Mouse (Mus musculus) gastrocnemius, postnatal 10 days (tissue): ENCODE measurements at regions not wholly inside any gene's neighbourhood (a gene's known extent, or its start where the extent isn't known, plus 50 kb on each side); places are given as distances from the start of the nearest gene placed in this dataset.
A peak's percentile ranks its signal among the peaks of the same experiment; 100 is the strongest.
"Not testable (repeated sequence)": the region's sequence is repeated elsewhere in the genome, so short reads cannot be mapped to it uniquely, and the experiment has no call there.

Source experiments
- DNase-seq: peaks from one replicate; pipeline ENCODE4 v3.0.0; 2021; ENCODE audit warnings: mixed read lengths

GRCm38 (mm10) chr7:139323026-139323425 lies 65.9 kb upstream of the Inpp5a start:
- DNase-seq: no peak

- no peak for DNase-seq
Observed at GRCm38 (mm10) chr7:139327030-139327429, 61.9 kb upstream of the Inpp5a start.

- peak; percentile 34 for DNase-seq
Observed at GRCm38 (mm10) chr7:139332791-139333190, 56.1 kb upstream of the Inpp5a start.

- not testable (repeated sequence) for DNase-seq
Observed at GRCm38 (mm10) chr7:139337998-139338397, 50.9 kb upstream of the Inpp5a start.
